Mouse (Mus musculus): ENCODE data around the gene Ifitm10. TPM values are rescaled to one million over a fixed set of nuclear protein-coding genes. Genes with fewer than 3 reads are reported as not detected.

Gene Ifitm10
- total and polyA plus RNA-seq, 3 experiments = not detected

- H3K4me1 ChIP-seq (ENCODE audit: control insufficient read depth in 1 of 2, insufficient read depth in 2 of 2) = peaks cover 3 to 7% of the 10 kb centered on the region in 2 experiments; a peak in 2 of 4 replicates
- H3K4me2 ChIP-seq (ENCODE audit: insufficient read depth, low read depth, poor library complexity, severe bottlenecking) = peak overlapping the region; percentile 75
- no peak overlapping the region for H3K27ac ChIP-seq (ENCODE audit: insufficient read depth, low read depth)
- H3K9ac ChIP-seq (ENCODE audit: insufficient read depth, low read depth) = peak overlapping the region; percentile 87
- dilution Hi-C loops (cut with MboI; ENCODE audit: extremely low pct_ligation_motif_present, extremely low pct_unique_long_range_greater_than_20kb, low sequenced_read_pairs) = no loop called here
- no peaks in the 10 kb centered on the region for H3K9me3 ChIP-seq (replicated peaks; ENCODE audit: low read length)
- DNase-seq (ENCODE audit: extremely low read depth) = peak; percentile 47
- H3K36me3 ChIP-seq (replicated peaks in 1 of 2; ENCODE audit: control insufficient read depth in 1 of 2, insufficient read depth in 1 of 2, low read length in 1 of 2) = no peaks in the 10 kb centered on the region
- TF ChIP-seq MXI1 (IDR thresholded peaks at IDR 0.05; ENCODE audit: low read depth, low read length) = no peak; the same call in 1 of the 2 replicates
- TF ChIP-seq MEF2A (IDR thresholded peaks at IDR 0.05; ENCODE audit: borderline replicate concordance, low read depth, low read length) = no peak
- TF ChIP-seq HCFC1 (IDR thresholded peaks at IDR 0.05; ENCODE audit: low read depth, low read length) = peak; percentile 62
- TF ChIP-seq CTCF (conservative IDR thresholded peaks at IDR 0.05 in 1 of 2, IDR thresholded peaks at IDR 0.05 in 1 of 2; ENCODE audit: low read depth in 2 of 2, low read length in 2 of 2) = 0 out of 4 replicates have a peak, but pooled peaks of 1 of the 2 experiments have one; percentile 5
- no peak for TF ChIP-seq ZNF384 (IDR thresholded peaks at IDR 0.05; ENCODE audit: low read depth, low read length)
- no peak for TF ChIP-seq ELF1 (IDR thresholded peaks at IDR 0.05; ENCODE audit: low read depth, low read length)
- no peak for TF ChIP-seq ETS1 (conservative IDR thresholded peaks at IDR 0.05; ENCODE audit: low read depth, low read length)
- no peak for TF ChIP-seq JUND (conservative IDR thresholded peaks at IDR 0.05; ENCODE audit: low read depth, low read length)
- TF ChIP-seq GABPA (IDR thresholded peaks at IDR 0.05; ENCODE audit: insufficient replicate concordance, low read depth, low read length) = no peak
- no peak for TF ChIP-seq USF1 (IDR thresholded peaks at IDR 0.05; ENCODE audit: low read depth, low read length)
- TF ChIP-seq MAX (IDR thresholded peaks at IDR 0.05; ENCODE audit: low read length) = no peak
- no peak for TF ChIP-seq RAD21 (IDR thresholded peaks at IDR 0.05; ENCODE audit: low read depth, low read length)
- TF ChIP-seq JUN (IDR thresholded peaks at IDR 0.05; ENCODE audit: insufficient read depth, low read depth, low read length) = no peak
- no peak for TF ChIP-seq NELFE (IDR thresholded peaks at IDR 0.05; ENCODE audit: low read depth, low read length)
- peak; percentile 56; the same call in 1 of the 2 replicates for TF ChIP-seq UBTF (IDR thresholded peaks at IDR 0.05; ENCODE audit: low read depth, low read length)
- TF ChIP-seq TBP (conservative IDR thresholded peaks at IDR 0.05; ENCODE audit: low read depth, low read length) = no peak
- no peak for TF ChIP-seq USF2 (conservative IDR thresholded peaks at IDR 0.05; ENCODE audit: low read depth, low read length)
- TF ChIP-seq EP300 (IDR thresholded peaks at IDR 0.05; ENCODE audit: low read length) = no peak
- TF ChIP-seq SIN3A (IDR thresholded peaks at IDR 0.05; ENCODE audit: low read length) = peak; percentile 35; the same call in 1 of the 2 replicates
- no peak for TF ChIP-seq KAT2A (IDR thresholded peaks at IDR 0.05; ENCODE audit: insufficient replicate concordance, low read length)
- 0 out of 2 replicates have a peak, but pooled peaks have one; percentile 6 for TF ChIP-seq IRF4 (IDR thresholded peaks at IDR 0.05; ENCODE audit: low read depth, low read length)
- TF ChIP-seq ZC3H11A (IDR thresholded peaks at IDR 0.05; ENCODE audit: low read depth, low read length) = no peak; the same call in 1 of the 2 replicates
- TF ChIP-seq SMC3 (IDR thresholded peaks at IDR 0.05; ENCODE audit: low read depth, low read length) = no peak
- no peak for TF ChIP-seq RCOR1 (conservative IDR thresholded peaks at IDR 0.05; ENCODE audit: low read depth, low read length)
- TF ChIP-seq NRF1 (IDR thresholded peaks at IDR 0.05; ENCODE audit: low read depth, low read length) = no peak
- peak; percentile 60; the same call in 1 of the 2 replicates for TF ChIP-seq CHD2 (IDR thresholded peaks at IDR 0.05; ENCODE audit: low read length)
- TF ChIP-seq POLR2AphosphoS2 (IDR thresholded peaks at IDR 0.05; ENCODE audit: low read depth, low read length) = no peak
- TF ChIP-seq MYC (IDR thresholded peaks at IDR 0.05; ENCODE audit: low read depth, low read length) = no peak
- TF ChIP-seq TCF12 (IDR thresholded peaks at IDR 0.05; ENCODE audit: low read depth, low read length) = 0 out of 2 replicates have a peak, but pooled peaks have one; percentile 29
- no peak for TF ChIP-seq PAX5 (IDR thresholded peaks at IDR 0.05; ENCODE audit: low read length)
- TF ChIP-seq ZKSCAN1 (IDR thresholded peaks at IDR 0.05; ENCODE audit: borderline replicate concordance, low read depth, low read length) = no peak
- TF ChIP-seq BHLHE40 (IDR thresholded peaks at IDR 0.05; ENCODE audit: low read depth, low read length) = peak; percentile 6; the same call in 1 of the 2 replicates
- TF ChIP-seq MAZ (IDR thresholded peaks at IDR 0.05; ENCODE audit: low read depth, low read length) = no peak; the same call in 1 of the 2 replicates
- no peak for TF ChIP-seq CHD1 (IDR thresholded peaks at IDR 0.05; ENCODE audit: low read depth, low read length)
- peak; percentile 48; the same call in 1 of the 2 replicates for TF ChIP-seq POLR2A (IDR thresholded peaks at IDR 0.05; ENCODE audit: low read depth, low read length)
- no peak for TF ChIP-seq MAFK (IDR thresholded peaks at IDR 0.05; ENCODE audit: insufficient replicate concordance, low read length)
- no peak for TF ChIP-seq ZMIZ1 (IDR thresholded peaks at IDR 0.05; ENCODE audit: low read depth, low read length)
- no peak for TF ChIP-seq E2F4 (IDR thresholded peaks at IDR 0.05; ENCODE audit: insufficient replicate concordance, low read depth, low read length)
- no peaks in the 10 kb centered on the region for H3K79me2 ChIP-seq (replicated peaks; ENCODE audit: control insufficient read depth, extremely low read depth, insufficient read depth, poor library complexity, severe bottlenecking)
- peaks cover 45% of the 10 kb centered on the region for H3K27me3 ChIP-seq (replicated peaks)
- in situ Hi-C loops (cut with MboI; ENCODE audit: low pct_ligation_motif_present, low pct_unique_long_range_greater_than_20kb, low sequenced_read_pairs) = no loop called here
- peak overlapping the region; percentile 33 to 59 (median 51) for H3K4me3 ChIP-seq (replicated peaks in 1 of 3; ENCODE audit: low read depth in 2 of 3, low read length in 2 of 3, poor library complexity in 1 of 3)
These were observed 89.4 kb downstream of the Ifitm10 start for GRCm38 (mm10) chr7:142284023-142284591.
